Mouse (Mus musculus): ENCODE results near the gene Slc35f1.

DNA sequence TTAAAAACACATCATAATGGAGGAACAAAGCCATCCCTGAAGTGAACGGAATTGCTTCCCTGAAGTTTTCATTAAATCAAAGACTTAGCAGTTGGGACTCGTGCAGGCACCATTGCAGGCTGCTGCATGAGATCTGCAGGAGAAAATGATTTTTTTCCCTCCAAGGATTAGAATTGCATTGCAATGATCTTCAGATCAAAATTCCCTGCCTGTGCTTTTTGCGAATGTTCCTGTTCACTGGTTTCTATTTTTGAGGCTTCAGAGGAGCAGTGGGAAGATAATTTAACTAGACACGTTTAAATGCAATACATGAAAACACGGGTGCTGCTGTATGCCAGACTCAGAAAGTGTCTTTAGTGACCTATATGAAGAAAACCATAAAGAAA, 250.5 kb downstream of the Slc35f1 start:
- no peak for TF ChIP-seq POLR2A (IDR thresholded peaks at IDR 0.05; ENCODE audit: low read depth, low read length)
- TF ChIP-seq CTCF (conservative IDR thresholded peaks at IDR 0.05; ENCODE audit: insufficient read depth, insufficient read length, low read depth, low read length), result no peak
